Mouse (Mus musculus): Measurements from ENCODE around the gene Bhlha15. TPM values are rescaled to one million over a fixed set of nuclear protein-coding genes. Genes with fewer than 3 reads are reported as not detected.

Bhlha15 gene
- polyA plus RNA-seq (2016; fragmentation: Nextera tagmentation; extraction: Ambion mirVana) = 0.09 and 0.45 TPM in 2 replicates

DNA sequence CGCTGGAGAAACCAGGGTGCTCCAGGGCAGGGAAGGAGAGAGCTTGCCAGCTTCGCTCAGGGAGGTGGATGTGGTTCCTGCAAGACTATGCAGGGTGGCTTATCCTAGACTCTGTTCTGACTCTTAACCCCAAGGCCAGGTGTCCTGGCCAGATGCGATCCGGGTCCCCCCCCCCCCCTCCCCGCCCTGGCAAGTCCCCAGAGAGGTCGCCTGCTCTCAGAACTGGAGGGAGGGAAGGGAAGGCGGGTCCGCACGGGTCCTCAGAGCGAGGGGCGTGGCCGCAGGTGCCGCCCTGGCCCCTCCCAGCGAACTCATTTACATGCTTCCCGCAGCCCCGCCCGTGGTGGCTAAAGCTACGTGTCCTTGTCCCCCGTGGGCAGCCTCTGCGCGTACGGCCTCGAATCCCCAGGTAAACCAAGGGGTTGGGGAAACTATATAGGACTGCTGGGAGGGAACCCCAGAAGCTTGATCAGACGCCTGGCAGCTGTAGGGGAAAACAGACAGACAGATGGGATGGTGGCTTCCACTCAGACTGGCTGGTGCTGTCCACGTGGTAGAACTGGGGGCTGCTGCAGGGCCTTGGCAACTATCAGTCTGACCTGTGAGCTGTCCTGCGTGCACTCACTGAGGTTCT, at the start of gene Bhlha15:
Gene Bhlha15 (plus strand): TSS at position 337 of the 634 bp plus-strand sequence.
- peak within 1 kb of the TSS; percentile 54; the same call in 1 of the 2 replicates for H3K27ac ChIP-seq
- peaks cover 39% of the 10 kb centered on the region for H3K4me1 ChIP-seq (replicated peaks)
- peak; percentile 44 for DNase-seq (ENCODE audit: low spot score)
- 4% methylated on average over 26 of the region's 26 CpGs for WGBS
- peaks cover 17% of the 10 kb centered on the region for H3K36me3 ChIP-seq
- no peaks in the 10 kb centered on the region for H3K9me3 ChIP-seq
- peak within 1 kb of the TSS; percentile 47 for H3K4me3 ChIP-seq
- no peaks in the 10 kb centered on the region for H3K27me3 ChIP-seq (ENCODE audit: insufficient read depth, poor library complexity, severe bottlenecking)

DNA sequence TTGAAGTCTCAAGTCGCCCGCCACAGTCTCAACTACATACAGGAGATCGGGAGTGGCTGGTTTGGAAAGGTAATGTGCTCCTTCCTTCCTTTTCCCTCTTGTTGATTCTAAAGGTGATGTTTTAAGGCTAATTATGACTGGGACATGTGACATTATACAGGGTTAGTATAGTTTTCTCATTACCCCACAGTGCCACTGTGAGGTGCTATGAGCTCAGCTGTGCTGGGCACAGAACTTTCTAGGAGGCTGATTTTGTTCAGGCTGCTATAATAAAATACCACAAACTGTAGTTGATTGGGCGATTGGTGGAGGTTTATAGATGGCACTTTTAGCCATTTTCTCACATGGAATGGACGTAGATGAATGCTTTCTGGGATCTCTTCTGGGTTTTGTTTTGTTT, 46.6 kb upstream of the Bhlha15 start:
- no peaks in the 10 kb centered on the region for H3K9me3 ChIP-seq
- no peak overlapping the region for H3K27ac ChIP-seq
- no peak overlapping the region for H3K4me3 ChIP-seq
- WGBS = 92% methylated on average over 5 of the region's 5 CpGs
- peaks cover 76% of the 10 kb centered on the region for H3K36me3 ChIP-seq
- H3K4me1 ChIP-seq (replicated peaks) = no peaks in the 10 kb centered on the region
- no peaks in the 10 kb centered on the region for H3K27me3 ChIP-seq (ENCODE audit: insufficient read depth, poor library complexity, severe bottlenecking)
- no peak for DNase-seq (ENCODE audit: low spot score)

DNA sequence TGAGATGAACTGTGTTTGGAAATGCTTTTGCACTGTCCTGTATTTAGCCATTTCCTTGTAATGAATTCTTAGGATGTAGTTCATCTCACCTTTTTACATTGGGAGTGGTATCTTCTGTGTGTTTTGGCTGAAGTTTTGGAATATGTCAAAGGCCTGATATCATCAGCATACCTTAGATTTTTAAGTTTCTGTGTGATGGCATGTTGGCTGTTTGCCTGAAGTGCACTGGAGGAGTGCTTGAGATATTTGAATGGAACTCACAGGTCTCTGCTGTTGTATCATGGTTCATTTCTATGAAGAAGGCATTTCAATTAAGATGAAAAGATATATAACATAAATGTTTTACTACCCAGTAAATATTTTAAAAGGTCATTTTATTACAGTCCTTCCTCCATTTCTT, 43.2 kb upstream of the Bhlha15 start:
- Histone ChIP-seq H3K9me3 (no peaks in the 10 kb centered on the region), H3K4me3 (no peak overlapping the region), H3K36me3 (peaks cover 74% of the 10 kb centered on the region), H3K27me3 (ENCODE audit: insufficient read depth, poor library complexity, severe bottlenecking) (no peaks in the 10 kb centered on the region), H3K27ac (no peak overlapping the region), H3K4me1 (replicated peaks) (no peaks in the 10 kb centered on the region)
- no peak for DNase-seq (ENCODE audit: low spot score)

DNA sequence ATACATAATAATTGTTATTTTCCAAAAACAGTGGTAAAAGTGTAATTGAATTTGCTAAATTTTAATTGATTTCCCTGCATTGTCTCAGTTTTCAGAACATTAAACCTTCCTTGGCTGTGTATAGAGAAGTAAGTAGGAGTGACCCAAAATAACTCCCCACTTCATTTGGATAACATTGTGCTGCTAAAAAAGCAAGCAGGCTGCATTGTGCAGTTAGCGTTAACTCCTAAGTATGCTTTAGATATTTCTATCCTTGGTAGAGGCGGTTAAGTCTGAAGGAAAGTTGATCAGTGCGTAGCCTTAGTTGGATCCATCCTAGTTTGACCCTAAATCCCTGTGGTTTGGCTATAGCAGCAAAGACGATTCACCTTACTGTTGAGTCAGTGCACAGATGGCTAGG, 40.6 kb upstream of the Bhlha15 start:
- H3K27ac ChIP-seq = no peak overlapping the region
- WGBS = 93% methylated on average over 4 of the region's 4 CpGs
- H3K36me3 ChIP-seq = peaks cover 66% of the 10 kb centered on the region

DNA sequence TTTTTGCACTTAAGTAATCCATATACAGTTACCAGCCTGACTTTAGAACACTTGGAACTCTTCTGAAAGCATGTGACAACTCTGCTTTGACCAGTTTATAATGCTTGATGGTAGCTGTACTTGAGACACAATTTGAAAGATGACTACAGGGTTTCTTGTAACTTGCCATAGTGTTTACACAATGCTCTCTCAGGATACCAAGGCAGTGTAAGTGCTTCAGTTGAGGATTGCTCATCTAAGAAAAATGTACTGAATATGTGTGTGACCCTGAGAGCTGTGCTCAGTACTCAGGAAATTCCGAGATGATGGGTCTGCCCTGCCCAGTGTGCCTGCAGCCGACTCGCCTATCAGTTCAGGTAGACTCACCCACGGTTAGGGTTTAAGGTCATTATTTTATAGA, 38.8 kb upstream of the Bhlha15 start:
- H3K27me3 ChIP-seq (ENCODE audit: insufficient read depth, poor library complexity, severe bottlenecking) = no peaks in the 10 kb centered on the region
- DNase-seq (ENCODE audit: low spot score) = no peak
- WGBS = 93% methylated on average over 4 of the region's 4 CpGs
- peaks cover 54% of the 10 kb centered on the region for H3K36me3 ChIP-seq
- no peak overlapping the region for H3K27ac ChIP-seq
- H3K4me1 ChIP-seq (replicated peaks) = no peaks in the 10 kb centered on the region
- H3K4me3 ChIP-seq = no peak overlapping the region
- no peaks in the 10 kb centered on the region for H3K9me3 ChIP-seq

More for the DNA sequence above, 40.6 kb upstream of the Bhlha15 start:
- Histone ChIP-seq H3K9me3 (no peaks in the 10 kb centered on the region), H3K27me3 (ENCODE audit: insufficient read depth, poor library complexity, severe bottlenecking) (no peaks in the 10 kb centered on the region), H3K4me1 (replicated peaks) (no peaks in the 10 kb centered on the region), H3K4me3 (no peak overlapping the region)
- no peak for DNase-seq (ENCODE audit: low spot score)

DNA sequence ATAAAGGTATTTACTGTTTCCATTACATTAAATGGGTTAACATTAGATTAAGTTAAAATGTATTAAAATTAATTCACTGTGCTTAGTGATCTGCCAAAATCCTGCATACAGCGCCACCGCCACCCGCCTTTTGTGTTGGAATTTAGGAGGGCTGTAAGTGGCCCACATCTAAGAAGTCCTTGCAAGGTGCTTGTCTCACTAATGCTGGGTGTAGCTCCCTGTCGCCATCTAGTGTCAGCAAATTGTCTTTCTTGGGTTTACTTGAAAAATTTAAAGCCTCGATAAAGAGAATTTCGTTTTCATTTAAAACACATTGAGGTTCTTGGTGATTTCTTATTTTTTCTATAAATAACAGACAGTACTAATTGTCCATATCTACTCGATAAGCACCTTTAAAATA, 35.6 kb upstream of the Bhlha15 start:
- H3K4me3 ChIP-seq = no peak overlapping the region
- H3K27me3 ChIP-seq (ENCODE audit: insufficient read depth, poor library complexity, severe bottlenecking) = no peaks in the 10 kb centered on the region
- no peaks in the 10 kb centered on the region for H3K4me1 ChIP-seq (replicated peaks)
- peak; percentile 35 for DNase-seq (ENCODE audit: low spot score)
- H3K36me3 ChIP-seq = peaks cover 56% of the 10 kb centered on the region
- no peak overlapping the region for H3K27ac ChIP-seq
- WGBS = 44% methylated on average over 7 of the region's 7 CpGs
- H3K9me3 ChIP-seq = no peaks in the 10 kb centered on the region

DNA sequence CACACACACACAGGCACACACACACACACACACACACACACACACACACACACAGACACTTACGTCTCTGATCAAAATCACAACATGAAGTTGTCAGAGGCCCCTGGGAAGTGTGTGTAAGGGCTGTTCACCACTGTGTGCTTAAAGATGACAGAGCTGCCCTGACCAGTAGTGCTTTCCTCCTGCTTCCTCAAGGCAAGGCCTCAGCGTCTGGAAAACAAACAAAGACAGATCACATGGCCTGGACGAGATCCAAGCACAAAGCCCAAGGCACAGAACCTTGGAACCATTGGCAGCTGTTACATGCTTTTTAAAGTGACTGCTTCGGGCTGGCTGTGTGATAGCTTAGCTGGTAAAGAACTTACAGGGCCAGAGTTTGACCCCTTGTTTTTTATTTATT, 31.5 kb upstream of the Bhlha15 start:
- DNase-seq (ENCODE audit: low spot score) = no peak
- H3K4me1 ChIP-seq (replicated peaks) = 0 out of 2 replicates have a peak, but pooled peaks cover 2% of the 10 kb centered on the region
- no peak overlapping the region for H3K27ac ChIP-seq
- no peak overlapping the region for H3K4me3 ChIP-seq
- peaks cover 65% of the 10 kb centered on the region for H3K36me3 ChIP-seq
- H3K9me3 ChIP-seq = no peaks in the 10 kb centered on the region
- no peaks in the 10 kb centered on the region for H3K27me3 ChIP-seq (ENCODE audit: insufficient read depth, poor library complexity, severe bottlenecking)
- 58% methylated on average over 4 of the region's 4 CpGs for WGBS

DNA sequence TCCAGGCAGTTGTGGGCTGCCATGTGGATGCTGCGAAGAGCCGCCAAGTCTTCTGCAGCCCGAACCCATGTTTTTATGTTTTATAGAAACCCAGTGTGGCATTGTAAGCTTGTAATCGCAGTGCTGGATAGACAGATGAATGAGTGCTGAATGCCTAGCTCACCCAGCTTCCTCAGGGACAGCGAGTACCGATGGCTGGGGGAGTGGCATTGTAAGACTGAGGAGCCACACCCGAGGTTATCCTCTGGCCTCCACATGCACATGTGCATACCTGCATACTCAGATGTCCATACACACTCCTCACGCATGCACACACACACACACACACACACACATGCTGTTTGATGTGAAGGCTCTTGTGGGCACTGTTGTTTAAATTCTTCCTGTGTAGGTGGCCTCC, 30.9 kb upstream of the Bhlha15 start:
- no peak overlapping the region for H3K4me3 ChIP-seq
- 0 out of 2 replicates have a peak, but pooled peaks cover 2% of the 10 kb centered on the region for H3K4me1 ChIP-seq (replicated peaks)
- H3K36me3 ChIP-seq = peaks cover 70% of the 10 kb centered on the region
- 96% methylated on average over 8 of the region's 8 CpGs for WGBS
- no peaks in the 10 kb centered on the region for H3K9me3 ChIP-seq
- no peaks in the 10 kb centered on the region for H3K27me3 ChIP-seq (ENCODE audit: insufficient read depth, poor library complexity, severe bottlenecking)
- no peak overlapping the region for H3K27ac ChIP-seq
- no peak for DNase-seq (ENCODE audit: low spot score)

DNA sequence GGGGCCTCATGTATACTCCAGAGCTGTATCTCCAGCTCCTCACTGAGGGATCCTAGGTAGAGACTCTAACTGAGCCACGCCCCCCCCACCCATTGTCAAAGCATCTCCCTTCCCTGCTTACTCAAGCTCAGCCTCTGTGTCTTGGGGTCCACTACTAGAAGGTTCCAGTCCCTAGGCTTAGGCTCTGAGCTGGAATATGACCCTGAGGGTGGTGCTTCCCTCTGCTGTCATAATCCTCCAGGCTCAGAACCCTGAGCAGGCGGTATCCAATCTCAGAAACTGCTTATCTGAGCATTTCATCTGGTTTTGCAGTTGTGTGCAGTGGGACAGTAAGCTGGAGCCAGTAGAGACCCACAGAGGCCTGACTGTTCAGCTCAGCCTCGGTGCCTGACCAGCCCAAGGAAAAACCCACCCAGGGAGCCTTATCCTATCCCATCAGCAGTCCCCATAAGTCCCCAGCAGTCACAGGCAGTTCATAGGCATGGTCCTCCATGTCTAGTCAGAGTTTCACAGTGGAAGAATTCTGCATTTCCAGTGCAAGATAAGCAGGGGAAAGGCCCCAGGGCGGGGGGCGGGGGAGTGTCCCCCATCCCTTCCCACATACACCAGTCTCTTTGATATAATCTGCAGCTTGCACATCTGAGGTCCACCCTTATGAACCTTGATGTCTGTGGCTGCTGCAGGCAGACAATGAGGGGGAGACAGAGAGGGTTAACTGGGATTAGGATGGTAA, 27.8 kb upstream of the Bhlha15 start:
- no peak for DNase-seq (ENCODE audit: low spot score)
- no peaks in the 10 kb centered on the region for H3K27me3 ChIP-seq (ENCODE audit: insufficient read depth, poor library complexity, severe bottlenecking)
- WGBS = 87% methylated on average over 5 of the region's 5 CpGs
- no peak overlapping the region for H3K4me3 ChIP-seq
- no peaks in the 10 kb centered on the region for H3K9me3 ChIP-seq
- H3K4me1 ChIP-seq (replicated peaks) = 0 out of 2 replicates have a peak, but pooled peaks cover 2% of the 10 kb centered on the region
- no peak overlapping the region for H3K27ac ChIP-seq
- peaks cover 94% of the 10 kb centered on the region for H3K36me3 ChIP-seq

DNA sequence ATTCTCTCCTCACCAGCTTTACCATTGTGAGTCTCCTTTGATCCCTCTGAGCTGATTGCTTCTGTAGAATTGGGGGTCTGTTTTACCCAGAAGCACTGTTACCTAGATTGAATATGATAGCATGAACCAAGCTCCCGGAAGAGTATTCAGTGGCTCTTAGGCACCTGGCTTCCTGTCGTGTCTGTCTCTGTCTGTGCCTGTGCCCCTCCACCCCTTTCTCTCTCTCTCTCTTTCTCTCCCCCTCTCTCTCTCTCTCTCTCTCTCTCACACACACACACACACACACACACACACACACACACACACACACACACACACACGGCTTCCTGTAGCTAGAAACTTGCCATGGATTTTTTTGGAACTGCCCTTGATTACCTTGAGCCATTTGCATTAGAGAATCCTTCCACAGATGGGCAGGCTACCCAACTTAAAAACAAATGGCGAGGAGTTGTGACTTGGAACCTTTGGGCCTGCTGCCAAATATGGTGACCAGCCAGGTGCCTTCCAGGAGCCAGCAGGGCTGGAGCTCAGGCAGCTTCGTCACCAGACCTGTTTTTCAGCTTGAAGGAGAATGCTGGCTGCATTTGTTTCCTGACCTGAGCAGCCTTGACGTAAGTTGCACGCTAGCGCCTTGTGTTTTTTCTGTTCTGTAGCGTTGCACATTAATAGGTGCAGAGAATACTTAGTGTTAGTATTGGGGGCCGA, 27.1 kb upstream of the Bhlha15 start:
- Histone ChIP-seq H3K4me3 (no peak overlapping the region), H3K27me3 (ENCODE audit: insufficient read depth, poor library complexity, severe bottlenecking) (no peaks in the 10 kb centered on the region), H3K9me3 (no peaks in the 10 kb centered on the region), H3K27ac (no peak overlapping the region), H3K4me1 (replicated peaks) (0 out of 2 replicates have a peak, but pooled peaks cover 2% of the 10 kb centered on the region), H3K36me3 (peaks cover 90% of the 10 kb centered on the region)
- WGBS = 88% methylated on average over 10 of the region's 10 CpGs
- DNase-seq (ENCODE audit: low spot score) = no peak

DNA sequence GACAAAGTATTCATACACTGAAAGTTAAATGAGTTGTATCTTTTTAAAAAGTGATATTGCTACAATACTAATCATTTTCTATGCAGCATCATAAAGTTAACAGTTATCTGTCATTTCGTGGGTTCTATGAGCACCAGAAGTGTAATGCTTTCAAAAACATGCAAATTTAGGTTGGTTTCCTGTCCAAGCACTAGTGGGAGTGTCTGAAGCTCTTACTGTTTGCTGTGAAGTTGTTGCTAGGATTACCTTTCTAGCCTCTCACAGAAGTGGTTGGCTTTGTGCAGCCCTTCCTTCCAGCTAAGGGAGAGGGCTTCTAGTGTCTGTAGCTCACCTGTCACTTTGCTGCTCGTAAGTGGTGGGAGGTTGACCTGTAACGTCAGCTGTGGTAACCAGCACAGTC, 24.3 kb upstream of the Bhlha15 start:
- H3K27ac ChIP-seq = no peak overlapping the region
- no peaks in the 10 kb centered on the region for H3K9me3 ChIP-seq
- DNase-seq (ENCODE audit: low spot score) = no peak
- 0 out of 2 replicates have a peak, but pooled peaks cover 2% of the 10 kb centered on the region for H3K4me1 ChIP-seq (replicated peaks)
- H3K27me3 ChIP-seq (ENCODE audit: insufficient read depth, poor library complexity, severe bottlenecking) = no peaks in the 10 kb centered on the region
- H3K36me3 ChIP-seq = peaks cover 84% of the 10 kb centered on the region
- 87% methylated on average over 3 of the region's 3 CpGs for WGBS
- no peak overlapping the region for H3K4me3 ChIP-seq

DNA sequence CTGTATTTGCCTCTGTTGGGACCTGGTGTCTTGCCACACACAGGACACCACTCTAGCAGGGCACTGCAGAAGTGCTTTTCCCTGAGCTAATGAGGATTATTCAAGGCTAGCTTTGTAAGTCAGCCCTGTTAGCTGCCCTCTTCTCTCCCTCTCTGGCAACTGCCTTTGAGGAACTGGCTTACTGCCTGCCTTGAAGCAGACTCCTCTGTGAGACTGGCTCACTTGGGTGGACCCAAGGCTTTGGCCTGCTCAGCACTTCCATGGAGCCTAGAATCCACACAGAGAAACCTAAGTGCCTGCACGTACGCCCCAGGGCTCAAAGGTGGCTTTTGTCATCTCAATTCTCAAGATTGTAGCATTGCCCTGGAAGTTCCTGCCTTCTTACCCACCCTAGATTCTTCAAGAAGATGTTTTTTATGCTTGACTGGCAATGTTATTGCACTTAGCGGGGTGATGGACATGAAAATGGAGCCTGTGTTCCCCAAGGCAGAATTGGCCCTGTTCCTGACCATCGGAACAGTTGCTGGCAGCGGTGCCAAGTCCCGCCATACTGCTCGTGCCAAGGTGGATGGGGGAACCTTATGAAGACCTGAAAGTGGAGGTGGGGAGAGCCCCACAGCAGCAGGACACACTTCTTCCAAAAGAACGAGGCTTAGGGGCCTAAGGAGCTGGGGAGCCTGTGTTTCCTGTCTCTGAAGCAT, 20.7 kb upstream of the Bhlha15 start:
- Histone ChIP-seq H3K4me1 (replicated peaks) (no peaks in the 10 kb centered on the region), H3K27ac (no peak overlapping the region), H3K36me3 (peaks cover 89% of the 10 kb centered on the region), H3K27me3 (ENCODE audit: insufficient read depth, poor library complexity, severe bottlenecking) (no peaks in the 10 kb centered on the region), H3K4me3 (no peak overlapping the region), H3K9me3 (no peaks in the 10 kb centered on the region)
- 94% methylated on average over 8 of the region's 8 CpGs for WGBS
- no peak for DNase-seq (ENCODE audit: low spot score)

All from hindbrain, embryonic 10.5 days (tissue).